Mouse (Mus musculus) forebrain, postnatal 0 days (tissue): ENCODE results near the gene Gtf2i. TPM values are rescaled to one million over a fixed set of nuclear protein-coding genes. Genes with fewer than 3 reads are reported as not detected.
A peak's percentile ranks its signal among the peaks of the same experiment; 100 is the strongest.
"Not testable (repeated sequence)": the region's sequence is repeated elsewhere in the genome, so short reads cannot be mapped to it uniquely, and the experiment has no call there.

Source experiments
- ATAC-seq: fragments of 200-750 bp; cut with Nextera tagmentation; 2 replicates; pipeline ENCODE4 v1.8.0; 2017; ENCODE audit warnings: mild to moderate bottlenecking, moderate library complexity
- DNase-seq: peaks from one replicate; pipeline ENCODE4 v3.0.0-alpha.2; 2015
- H3K27ac ChIP-seq: fragments of 300-500 bp; sonication (generic); 2 replicates; pipeline ENCODE4 v1.5.1; 2014; ENCODE audit warnings: low read depth, mild to moderate bottlenecking, antibody characterized with exemption, low read length, moderate library complexity, mixed read lengths
- H3K27me3 ChIP-seq: fragments of 300-500 bp; sonication (generic); 2 replicates; pipeline ENCODE4 v1.6.1; 2014; ENCODE audit warnings: mild to moderate bottlenecking, low read length, mixed read lengths; ENCODE audit not compliant: insufficient read depth
- H3K36me3 ChIP-seq: fragments of 300-500 bp; sonication (generic); 2 replicates; pipeline ENCODE4 v1.6.1; 2014; ENCODE audit warnings: mild to moderate bottlenecking, moderate library complexity; ENCODE audit not compliant: insufficient read depth
- H3K4me1 ChIP-seq: fragments of 300-500 bp; sonication (generic); 2 replicates; pipeline ENCODE4 v1.6.1; 2014; ENCODE audit warnings: antibody characterized with exemption; ENCODE audit not compliant: insufficient read depth
- H3K4me2 ChIP-seq: fragments of 300-500 bp; sonication (generic); 2 replicates; pipeline ENCODE4 v1.6.1; 2014; ENCODE audit warnings: low read depth, mild to moderate bottlenecking, moderate library complexity
- H3K4me3 ChIP-seq: fragments of 300-500 bp; sonication (generic); 2 replicates; pipeline ENCODE4 v1.5.1; 2014; ENCODE audit warnings: low read depth, low read length, mixed read lengths
- H3K9ac ChIP-seq: fragments of 300-500 bp; sonication (generic); 2 replicates; pipeline ENCODE4 v1.6.1; 2014; ENCODE audit warnings: mild to moderate bottlenecking
- H3K9me3 ChIP-seq: fragments of 300-500 bp; sonication (generic); 2 replicates; pipeline ENCODE4 v1.6.1; 2016; ENCODE audit warnings: low read length
- CTCF ChIP-seq: sonication (generic); IDR thresholded peaks from 2 replicates; pipeline ENCODE4 v1.5.1; 2016; ENCODE audit warnings: antibody characterized with exemption, control low read depth, low read depth
- WGBS: fragments of 180-500 bp; shearing (Covaris S2); extraction: QIAGEN DNeasy Blood & Tissue Kit; methylation state at CpG from one replicate; pipeline ENCODE4 v1.1.7; 2014; 5-methylcytosine and 5-hydroxymethylcytosine counted together
- polyA plus RNA-seq: library from polyadenylated mRNA; unstranded; fragments of >200 nt; fragmentation: Nextera tagmentation; extraction: Ambion mirVana; gene quantifications from 2 replicates; pipeline ENCODE4 v1.2.1, GENCODE M21; 2015
- total RNA-seq: library from RNA; depleted of rRNA; stranded (reverse); fragments of >200 nt; gene quantifications from 2 replicates; pipeline ENCODE4 v1.2.3, GENCODE M21; 2014

Gene Gtf2i
- total and polyA plus RNA-seq, 2 experiments from 2014 or later = 85.6 to 120 TPM

GRCm38 (mm10) chr5:134345449-134345848 is 30.9 kb upstream of the Gtf2i start:
- DNase-seq (no peak), ATAC-seq (peak; percentile 42; the same call in 1 of the 2 replicates)
- Histone ChIP-seq H3K36me3 (no peaks in the 10 kb centered on the region), H3K9ac (no peak overlapping the region), H3K27me3 (no peaks in the 10 kb centered on the region), H3K9me3 (no peaks in the 10 kb centered on the region), H3K4me3 (no peak overlapping the region), H3K27ac (no peak overlapping the region), H3K4me1 (0 out of 2 replicates have a peak, but pooled peaks cover under 1% of the 10 kb centered on the region), H3K4me2 (no peak overlapping the region)
- 80% methylated on average over 9 of the region's 9 CpGs for WGBS
- TF ChIP-seq CTCF = peak; percentile 47

- Histone ChIP-seq H3K27me3 (no peaks in the 10 kb centered on the region), H3K4me3 (no peak overlapping the region), H3K27ac (no peak overlapping the region), H3K9me3 (no peaks in the 10 kb centered on the region), H3K4me2 (no peak overlapping the region), H3K36me3 (no peaks in the 10 kb centered on the region), H3K4me1 (no peaks in the 10 kb centered on the region), H3K9ac (no peak overlapping the region)
- 81% methylated on average over 8 of the region's 8 CpGs for WGBS
- TF ChIP-seq CTCF = no peak
- DNase-seq = no peak
- ATAC-seq = no peak
Measured at GRCm38 (mm10) chr5:134344076-134344475, 29.5 kb upstream of the Gtf2i start.

- H3K4me1 ChIP-seq, ATAC-seq, H3K9ac ChIP-seq, H3K27me3 ChIP-seq, H3K9me3 ChIP-seq, H3K4me3 ChIP-seq, H3K4me2 ChIP-seq, DNase-seq, H3K27ac ChIP-seq, H3K36me3 ChIP-seq: not testable (repeated sequence)
- WGBS = 82% methylated on average over 4 of the region's 4 CpGs
Measured at GRCm38 (mm10) chr5:134343530-134343929, 29.0 kb upstream of the Gtf2i start.

- no peaks in the 10 kb centered on the region for H3K27me3 ChIP-seq
- H3K4me1 ChIP-seq = no peaks in the 10 kb centered on the region
- 79% methylated on average over 18 of the region's 18 CpGs for WGBS
- TF ChIP-seq CTCF = no peak
- no peak for DNase-seq
- no peaks in the 10 kb centered on the region for H3K36me3 ChIP-seq
- no peak overlapping the region for H3K27ac ChIP-seq
- no peak overlapping the region for H3K9ac ChIP-seq
- no peaks in the 10 kb centered on the region for H3K9me3 ChIP-seq
- H3K4me3 ChIP-seq = no peak overlapping the region
- ATAC-seq = no peak
- H3K4me2 ChIP-seq = no peak overlapping the region
Measured at GRCm38 (mm10) chr5:134342503-134343205, 28.1 kb upstream of the Gtf2i start.

- ATAC-seq = no peak
Measured at GRCm38 (mm10) chr5:134341721-134342120, 27.2 kb upstream of the Gtf2i start.

GRCm38 (mm10) chr5:134341321-134341720 is 26.8 kb upstream of the Gtf2i start:
- no peak overlapping the region for H3K9ac ChIP-seq
- 65% methylated on average over 10 of the region's 10 CpGs for WGBS
- peak; percentile 69 for TF ChIP-seq CTCF
- no peak overlapping the region for H3K27ac ChIP-seq
- H3K4me2 ChIP-seq = no peak overlapping the region
- H3K4me1 ChIP-seq = no peaks in the 10 kb centered on the region
- no peak overlapping the region for H3K4me3 ChIP-seq
- ATAC-seq = peak; percentile 58
- no peaks in the 10 kb centered on the region for H3K27me3 ChIP-seq
- H3K36me3 ChIP-seq = no peaks in the 10 kb centered on the region
- H3K9me3 ChIP-seq = no peaks in the 10 kb centered on the region
- peak; percentile 64 for DNase-seq

More at GRCm38 (mm10) chr5:134341721-134342120, 27.2 kb upstream of the Gtf2i start:
- DNase-seq = no peak
- Histone ChIP-seq H3K27ac (no peak overlapping the region), H3K9me3 (no peaks in the 10 kb centered on the region), H3K27me3 (no peaks in the 10 kb centered on the region), H3K36me3 (no peaks in the 10 kb centered on the region), H3K4me2 (no peak overlapping the region), H3K4me1 (no peaks in the 10 kb centered on the region), H3K4me3 (no peak overlapping the region), H3K9ac (no peak overlapping the region)
- 93% methylated on average over 5 of the region's 5 CpGs for WGBS
- no peak for TF ChIP-seq CTCF

GRCm38 (mm10) chr5:134340101-134340522 is 25.6 kb upstream of the Gtf2i start:
- Histone ChIP-seq H3K4me2 (no peak overlapping the region), H3K9me3 (no peaks in the 10 kb centered on the region), H3K9ac (no peak overlapping the region), H3K4me1 (no peaks in the 10 kb centered on the region), H3K27me3 (no peaks in the 10 kb centered on the region), H3K4me3 (no peak overlapping the region), H3K36me3 (no peaks in the 10 kb centered on the region), H3K27ac (no peak overlapping the region)
- whole genome bisulfite sequencing = 26% methylated on average over 6 of the region's 6 CpGs
- no peak for DNase-seq
- no peak for ATAC-seq
- TF ChIP-seq CTCF = no peak

GRCm38 (mm10) chr5:134337012-134337411 is 22.5 kb upstream of the Gtf2i start:
- not testable (repeated sequence) for H3K27me3 ChIP-seq, H3K27ac ChIP-seq, H3K4me3 ChIP-seq, H3K4me1 ChIP-seq, ATAC-seq, DNase-seq, H3K36me3 ChIP-seq, H3K9me3 ChIP-seq, H3K4me2 ChIP-seq, H3K9ac ChIP-seq
- WGBS = 78% methylated on average over 2 of the region's 2 CpGs
